Mouse (Mus musculus) gastrocnemius, adult 18-20 months (tissue): ENCODE data around the gene Ckmt1. TPM values are rescaled to one million over a fixed set of nuclear protein-coding genes. Genes with fewer than 3 reads are reported as not detected.
A peak's percentile ranks its signal among the peaks of the same experiment; 100 is the strongest.
"Not testable (repeated sequence)": the region's sequence is repeated elsewhere in the genome, so short reads cannot be mapped to it uniquely, and the experiment has no call there.

Experiments used
- DNase-seq: peaks from one replicate; pipeline ENCODE4 v3.0.0; 2021; ENCODE audit warnings: low spot score
- long read RNA-seq, 2 experiments: library from polyadenylated mRNA; stranded (forward); transcript quantifications; one replicate each; pipeline ENCODE4 v2.0.0; 2021
- total RNA-seq, 2 experiments: library from RNA; stranded (reverse); gene quantifications; 2 replicates each; pipeline ENCODE4 v1.2.3; 2021

Ckmt1 gene
- total RNA-seq = not detected
- long read RNA-seq, experiment 1 = 0 reads
- long read RNA-seq, experiment 2 = 0 reads

GRCm38 (mm10) chr2:121357494-121357893 lies at the start of gene Ckmt1:
Gene Ckmt1, plus strand, starts transcription at chr2:121357714.
- no peak for DNase-seq

GRCm38 (mm10) chr2:121308997-121309416 lies 48.5 kb upstream of the Ckmt1 start:
- peak; percentile 44 for DNase-seq

- no peak for DNase-seq
Observed at GRCm38 (mm10) chr2:121316278-121316677, 41.2 kb upstream of the Ckmt1 start.

GRCm38 (mm10) chr2:121323041-121323440 lies 34.5 kb upstream of the Ckmt1 start:
- DNase-seq = no peak

GRCm38 (mm10) chr2:121323693-121324470 lies 33.6 kb upstream of the Ckmt1 start:
- no peak for DNase-seq

GRCm38 (mm10) chr2:121329492-121329891 lies 28.0 kb upstream of the Ckmt1 start:
- no peak for DNase-seq

GRCm38 (mm10) chr2:121339057-121339456 lies 18.5 kb upstream of the Ckmt1 start:
- DNase-seq = no peak

- peak; percentile 32 for DNase-seq
Observed at GRCm38 (mm10) chr2:121353156-121353555, 4.4 kb upstream of the Ckmt1 start.

GRCm38 (mm10) chr2:121354378-121354777 lies 3.1 kb upstream of the Ckmt1 start:
- DNase-seq = no peak

- peak; percentile 96 for DNase-seq
Observed at GRCm38 (mm10) chr2:121354820-121355592, 2.5 kb upstream of the Ckmt1 start, which contains the start of gene Ppip5k1. Gene Ppip5k1, minus strand, starts transcription at chr2:121355396.

GRCm38 (mm10) chr2:121357961-121358360 lies 447 bp downstream of the Ckmt1 start:
- DNase-seq = no peak

- no peak for DNase-seq
Observed at GRCm38 (mm10) chr2:121358381-121358780, 867 bp downstream of the Ckmt1 start.

- DNase-seq = no peak
Observed at GRCm38 (mm10) chr2:121359461-121359860, 1.9 kb downstream of the Ckmt1 start.

GRCm38 (mm10) chr2:121363656-121364055 lies 6.1 kb downstream of the Ckmt1 start:
- DNase-seq = no peak

- no peak for DNase-seq
Observed at GRCm38 (mm10) chr2:121368831-121369230, 11.3 kb downstream of the Ckmt1 start.

GRCm38 (mm10) chr2:121370921-121371320 lies 13.4 kb downstream of the Ckmt1 start:
- DNase-seq = no peak

- no peak for DNase-seq
Observed at GRCm38 (mm10) chr2:121372266-121372665, 14.8 kb downstream of the Ckmt1 start.

- DNase-seq = no peak
Observed at GRCm38 (mm10) chr2:121374766-121375165, 17.3 kb downstream of the Ckmt1 start.

- not testable (repeated sequence) for DNase-seq
Observed at GRCm38 (mm10) chr2:121386961-121387575, 29.6 kb downstream of the Ckmt1 start, which contains the start of gene Strc. Gene Strc, minus strand, starts transcription at chr2:121387168.

- peak; percentile 70 for DNase-seq
Observed at GRCm38 (mm10) chr2:121396624-121397023, 39.1 kb downstream of the Ckmt1 start.

- DNase-seq = no peak
Observed at GRCm38 (mm10) chr2:121403296-121403695, 45.8 kb downstream of the Ckmt1 start.

GRCm38 (mm10) chr2:121408160-121408559 lies 50.6 kb downstream of the Ckmt1 start:
- peak; percentile 37 for DNase-seq
